Mouse (Mus musculus) adrenal gland, postnatal 25 days (tissue): ENCODE measurements around the gene 2310079G19Rik. TPM values are rescaled to one million over a fixed set of nuclear protein-coding genes. Genes with fewer than 3 reads are reported as not detected.

Source experiments
- DNase-seq: peaks from one replicate; pipeline ENCODE4 v3.0.0; 2021; ENCODE audit warnings: mixed read lengths
- long read RNA-seq: library from polyadenylated mRNA; stranded (forward); transcript quantifications from one replicate; pipeline ENCODE4 v2.0.0, GENCODE M21; 2021
- total RNA-seq: library from RNA; stranded (reverse); gene quantifications from 2 replicates; pipeline ENCODE4 v1.2.3, GENCODE M21; 2021

2310079G19Rik gene
- total RNA-seq = not detected in 2 replicates
- long read RNA-seq = 0 reads

- DNase-seq = no peak
These were observed at the start of gene 2310079G19Rik for GRCm38 (mm10) chr16:88627566-88627965. Gene 2310079G19Rik, minus strand, starts transcription at chr16:88627666.

- DNase-seq = no peak
These were observed 44.1 kb upstream of the 2310079G19Rik start, which contains the start of gene Krtap27-1 for GRCm38 (mm10) chr16:88671571-88671970. Gene Krtap27-1, minus strand, starts transcription at chr16:88671671.

GRCm38 (mm10) chr16:88657426-88657825 is 30.0 kb upstream of the 2310079G19Rik start:
- DNase-seq = no peak

GRCm38 (mm10) chr16:88651952-88652351 is 24.5 kb upstream of the 2310079G19Rik start:
- no peak for DNase-seq

GRCm38 (mm10) chr16:88651082-88651481 is 23.6 kb upstream of the 2310079G19Rik start:
- no peak for DNase-seq

GRCm38 (mm10) chr16:88647358-88647846 is 19.9 kb upstream of the 2310079G19Rik start, which contains the start of gene Krtap26-1:
Gene Krtap26-1, minus strand, starts transcription at chr16:88647796.
- no peak for DNase-seq

- DNase-seq = no peak
These were observed 19.1 kb upstream of the 2310079G19Rik start for GRCm38 (mm10) chr16:88646366-88647111.

GRCm38 (mm10) chr16:88640053-88640452 is 12.6 kb upstream of the 2310079G19Rik start:
- no peak for DNase-seq

GRCm38 (mm10) chr16:88635142-88635541 is 7.7 kb upstream of the 2310079G19Rik start:
- DNase-seq = no peak

GRCm38 (mm10) chr16:88631474-88631873 is 4.0 kb upstream of the 2310079G19Rik start:
- no peak for DNase-seq

GRCm38 (mm10) chr16:88612712-88613111 is 14.8 kb downstream of the 2310079G19Rik start:
- no peak for DNase-seq

GRCm38 (mm10) chr16:88611922-88612321 is 15.5 kb downstream of the 2310079G19Rik start, which contains the start of gene Krtap24-1:
Gene Krtap24-1, minus strand, starts transcription at chr16:88612279.
- DNase-seq = no peak

GRCm38 (mm10) chr16:88604570-88604969 is 22.9 kb downstream of the 2310079G19Rik start:
- DNase-seq = no peak

- DNase-seq = no peak
These were observed 25.0 kb downstream of the 2310079G19Rik start for GRCm38 (mm10) chr16:88602464-88602863.

GRCm38 (mm10) chr16:88600303-88600702 is 27.2 kb downstream of the 2310079G19Rik start:
- no peak for DNase-seq

GRCm38 (mm10) chr16:88599504-88600237 is 27.8 kb downstream of the 2310079G19Rik start:
- DNase-seq = no peak

GRCm38 (mm10) chr16:88592758-88593157 is 34.7 kb downstream of the 2310079G19Rik start:
- no peak for DNase-seq

- DNase-seq = no peak
These were observed 44.1 kb downstream of the 2310079G19Rik start for GRCm38 (mm10) chr16:88583338-88583737.

Other genes starting within 250 kb of the 2310079G19Rik start
- gene Cldn17, start 120.7 kb downstream of the 2310079G19Rik start, total RNA-seq = not detected in 2 replicates
- not detected in 2 replicates for gene Cldn8, start 64.5 kb downstream of the 2310079G19Rik start, total RNA-seq
- not detected in 2 replicates for gene Krtap24-1, start 15.4 kb downstream of the 2310079G19Rik start, total RNA-seq
- not detected in 2 replicates for gene Krtap26-1, start 20.1 kb upstream of the 2310079G19Rik start, total RNA-seq
- gene Krtap27-1, start 44.0 kb upstream of the 2310079G19Rik start, total RNA-seq = not detected in 2 replicates
- not detected in 2 replicates for gene 2310061N02Rik, start 80.3 kb upstream of the 2310079G19Rik start, total RNA-seq
- gene Krtap13-1, start 101.2 kb upstream of the 2310079G19Rik start, total RNA-seq = not detected in 2 replicates
- gene Krtap13, start 124.0 kb upstream of the 2310079G19Rik start, total RNA-seq = not detected in 2 replicates
- not detected in 2 replicates for gene 2310034C09Rik, start 131.2 kb upstream of the 2310079G19Rik start, total RNA-seq
- not detected in 2 replicates for gene 2310057N15Rik, start 146.5 kb upstream of the 2310079G19Rik start, total RNA-seq
- gene Gm5965, start 150.2 kb upstream of the 2310079G19Rik start, total RNA-seq = not detected in 2 replicates
- gene Gm20741, start 184.6 kb upstream of the 2310079G19Rik start, total RNA-seq = not detected in 2 replicates
- not detected in 2 replicates for gene Krtap15, start 192.5 kb upstream of the 2310079G19Rik start, total RNA-seq
- gene Krtap14, start 198.5 kb upstream of the 2310079G19Rik start, total RNA-seq = not detected in 2 replicates
- gene Krtap19-1, start 241.7 kb upstream of the 2310079G19Rik start, total RNA-seq = not detected in 2 replicates
- gene Krtap19-2, start 246.6 kb upstream of the 2310079G19Rik start, total RNA-seq = not detected in 2 replicates